In the genomic region with DNA sequence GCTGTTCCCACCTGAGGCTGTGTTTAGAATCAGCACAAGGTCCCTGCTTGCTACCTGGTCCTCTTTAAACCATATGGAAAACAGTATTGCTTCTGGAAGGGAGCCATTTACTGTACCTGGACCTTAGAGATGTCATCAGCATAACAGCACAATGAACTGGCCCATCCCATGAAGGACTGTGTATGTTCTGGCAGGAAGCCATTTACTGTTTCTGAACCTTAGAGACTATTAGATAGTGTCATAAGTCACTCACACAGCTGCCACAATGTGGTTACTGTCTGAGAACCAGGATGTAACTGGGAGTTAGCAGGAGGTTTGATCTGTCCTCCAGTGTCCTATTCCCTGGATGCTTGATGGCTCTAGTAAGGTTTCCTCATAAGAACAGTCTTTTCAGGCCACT, we compare ENCODE assay signal across 20 mouse cellular contexts. TPM values are rescaled to one million over a fixed set of nuclear protein-coding genes. Genes with fewer than 3 reads are reported as not detected.
"Had no signal": no experiment of that assay in that cellular context is flagged by ENCODE, and none has a peak within 500 bp of the region (broad histone marks: within the 10 kb centered on the region; RNA-seq: fewer than 3 reads in every experiment).

No protein-coding gene starts in this region.

- H3K9ac ChIP-seq: liver, embryonic 15.5 days; liver, postnatal 0 days; lung, embryonic 15.5 days; midbrain, embryonic 13.5 days; midbrain, embryonic 15.5 days; neural tube, embryonic 12.5 days; stomach, embryonic 15.5 days had no signal

- H3K9me3 ChIP-seq: liver, embryonic 15.5 days; lung, embryonic 15.5 days; midbrain, embryonic 13.5 days; midbrain, embryonic 15.5 days; neural tube, embryonic 12.5 days; stomach, embryonic 15.5 days had no signal

- H3K27ac ChIP-seq: liver, embryonic 15.5 days; lung, embryonic 15.5 days; macrophage; midbrain, embryonic 13.5 days; midbrain, embryonic 15.5 days; neural tube, embryonic 12.5 days; stomach, embryonic 15.5 days had no signal

- H3K36me3 ChIP-seq: liver, embryonic 15.5 days; lung, embryonic 15.5 days; midbrain, embryonic 13.5 days; midbrain, embryonic 15.5 days; neural tube, embryonic 12.5 days; stomach, embryonic 15.5 days had no signal

- H3K4me2 ChIP-seq: liver, embryonic 15.5 days; lung, embryonic 15.5 days; midbrain, embryonic 11.5 days; midbrain, embryonic 13.5 days; midbrain, embryonic 15.5 days; neural tube, embryonic 12.5 days; stomach, embryonic 15.5 days had no signal

- H3K4me1 ChIP-seq: liver, embryonic 15.5 days; lung, embryonic 15.5 days; megakaryocyte, embryonic 14.5 days; midbrain, embryonic 13.5 days; midbrain, embryonic 15.5 days; neural tube, embryonic 12.5 days; stomach, embryonic 15.5 days had no signal

- ATAC-seq: liver, postnatal 0 days; lung, postnatal 0 days; midbrain, embryonic 13.5 days; midbrain, embryonic 15.5 days had no signal

- H3K4me3 ChIP-seq: liver, embryonic 15.5 days; lung, embryonic 15.5 days; megakaryocyte, embryonic 14.5 days; midbrain, embryonic 13.5 days; midbrain, embryonic 15.5 days; neural tube, embryonic 12.5 days; stomach, embryonic 15.5 days had no signal

- DNase-seq: liver, postnatal 0 days; lung, adult 2 months; lung, postnatal 14 days; lung, postnatal 36 days; right cerebral cortex, postnatal 25 days; right cerebral cortex, postnatal 4 days; thymus, adult 18-20 months; thymus, postnatal 14 days; thymus, postnatal 4 days had no signal

- H3K27me3 ChIP-seq: liver, embryonic 15.5 days; lung, embryonic 15.5 days; megakaryocyte, embryonic 14.5 days; midbrain, embryonic 13.5 days; midbrain, embryonic 15.5 days; neural tube, embryonic 12.5 days; stomach, embryonic 15.5 days had no signal

RNA-seq across cellular contexts. Expression of a gene that starts 33.7 kb away (rescaled TPM):
- polyA plus RNA-seq: macrophage; midbrain, postnatal 0 days had no signal
